Mouse (Mus musculus) adrenal gland, adult 18-20 months (tissue): ENCODE data around the gene Abcb7. TPM values are rescaled to one million over a fixed set of nuclear protein-coding genes. Genes with fewer than 3 reads are reported as not detected.

Experiments used
- DNase-seq, 2 experiments: peaks; one replicate each; pipeline ENCODE4 v3.0.0; 2021 to 2022; ENCODE audit warnings: low spot score in 2 of 2
- long read RNA-seq, 2 experiments: library from polyadenylated mRNA; stranded (forward); transcript quantifications; one replicate each; pipeline ENCODE4 v2.0.0; 2021
- total RNA-seq, 2 experiments: library from RNA; stranded (reverse); gene quantifications; 1 replicate in 1 of 2; 2 replicates in 1 of 2; pipeline ENCODE4 v1.2.3; 2021

The Abcb7 gene
- 10 to 100 TPM; 22.5 to 30.3 TPM for total RNA-seq
- long read RNA-seq, experiment 1, full-length matches to known transcripts = 4 of 4 reads
- long read RNA-seq, experiment 1, partial matches to known transcripts = 0 of 4 reads
- long read RNA-seq, experiment 1, other reads (novel, unspliced or antisense) = 0 of 4 reads
- long read RNA-seq, experiment 2, full-length matches to known transcripts = 7 of 171 reads
- long read RNA-seq, experiment 2, partial matches to known transcripts = 2 of 171 reads
- long read RNA-seq, experiment 2, other reads (novel, unspliced or antisense) = 162 of 171 reads

DNA sequence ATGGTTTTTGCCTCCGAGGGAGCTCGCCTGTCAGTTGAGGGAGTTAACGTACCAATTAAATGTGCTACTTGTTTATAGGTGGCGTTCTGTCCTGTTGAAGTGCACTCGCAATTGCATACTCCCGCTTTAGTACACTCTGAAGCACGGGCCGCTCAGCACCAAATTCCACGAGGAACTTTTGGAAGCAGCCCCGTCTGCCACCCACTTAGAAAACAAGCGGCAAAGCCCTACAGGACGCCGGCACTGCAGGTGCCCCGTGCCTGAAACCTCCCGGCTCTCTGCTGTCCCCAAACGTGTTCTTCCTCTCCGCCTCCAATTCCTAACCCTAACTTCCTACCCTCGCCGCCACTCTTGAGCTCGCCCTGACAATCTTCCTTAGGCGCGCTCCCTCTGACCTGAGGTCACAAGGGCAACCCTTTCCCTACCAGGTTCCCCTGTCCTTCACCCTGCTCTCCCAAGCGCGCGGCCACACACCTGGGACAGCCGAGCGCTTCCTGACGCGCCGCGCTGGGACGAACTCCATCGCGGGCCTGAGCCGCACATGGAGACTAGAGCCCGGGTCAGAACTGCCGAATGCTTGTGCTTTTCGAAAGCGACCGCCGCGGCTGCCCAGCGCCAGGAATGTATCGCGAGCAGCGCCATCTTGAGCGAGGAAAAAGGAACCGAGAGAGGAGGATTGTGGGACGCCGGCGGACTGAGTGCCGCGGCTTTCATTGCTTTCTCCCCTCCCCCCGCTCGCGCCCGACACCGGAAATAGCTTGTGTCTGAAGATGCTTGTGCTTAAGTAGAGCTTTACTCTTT, at the start of gene Abcb7:
Gene Abcb7, minus strand, starts transcription at position 674 of the 801 bp plus-strand sequence.
- peak; percentile 70 to 76 for DNase-seq

GRCm38 (mm10) chrX:104461755-104462154, 48.1 kb upstream of the Abcb7 start:
- DNase-seq = no peak

DNA sequence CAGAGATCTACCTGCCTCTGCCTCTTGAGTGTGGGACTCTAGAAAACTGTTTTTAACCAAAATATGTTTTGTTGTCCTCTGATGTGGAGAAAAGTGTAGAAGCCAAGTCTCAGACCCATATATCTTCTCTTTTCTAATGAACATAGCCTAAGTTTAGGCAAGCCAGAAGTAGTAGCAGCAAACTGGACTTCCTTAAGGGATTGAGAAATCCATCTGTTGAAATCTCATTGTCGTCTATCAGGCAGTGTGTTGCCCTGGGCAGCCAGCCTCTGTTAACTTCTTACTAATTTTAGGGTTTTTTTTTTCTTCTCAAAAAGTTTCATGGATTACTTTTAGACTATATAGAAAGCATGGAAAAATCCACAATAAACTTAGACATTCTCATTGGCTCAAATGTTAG, 38.8 kb upstream of the Abcb7 start:
- no peak for DNase-seq

DNA sequence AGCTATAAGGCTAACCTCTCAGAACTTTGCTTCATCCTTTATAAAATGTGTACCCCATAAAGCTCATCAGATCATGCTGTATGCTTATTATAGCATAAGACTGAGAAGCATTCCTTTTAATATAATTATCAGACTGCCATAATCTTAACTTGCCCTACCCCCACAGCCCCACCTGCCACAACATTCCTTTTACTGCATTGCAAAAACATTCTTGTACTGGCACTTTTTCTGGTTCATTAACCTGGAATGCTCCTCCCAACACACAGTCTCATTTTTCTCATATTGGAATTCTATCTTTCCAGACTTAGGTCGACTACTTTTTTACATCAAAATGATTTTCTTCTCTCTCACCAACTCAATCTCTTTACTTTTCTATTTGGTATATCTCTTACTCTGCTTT, 19.8 kb upstream of the Abcb7 start:
- no peak for DNase-seq

GRCm38 (mm10) chrX:104428108-104428507, 14.5 kb upstream of the Abcb7 start:
- no peak for DNase-seq

GRCm38 (mm10) chrX:104413995-104414394, 339 bp upstream of the Abcb7 start:
- no peak for DNase-seq

DNA sequence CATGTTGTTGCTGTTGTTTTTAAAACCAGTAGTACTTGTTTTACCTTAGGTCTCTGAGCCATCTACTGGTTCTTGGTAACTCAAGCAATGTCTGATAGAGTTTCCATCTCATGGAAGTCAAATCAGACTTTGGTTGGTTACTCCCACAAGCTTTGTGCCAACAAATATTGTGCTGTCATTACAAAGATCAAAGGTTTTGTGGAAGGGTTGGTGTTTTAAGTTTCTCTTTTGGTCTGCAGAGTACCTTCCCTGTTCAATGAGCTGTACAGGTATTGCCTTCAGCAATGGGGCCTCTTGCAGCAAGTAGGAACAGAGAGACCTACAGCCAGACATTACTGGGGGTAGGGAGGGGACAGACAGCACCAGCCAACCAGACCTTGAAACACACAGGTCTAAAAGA, 5.5 kb downstream of the Abcb7 start:
- no peak for DNase-seq

DNA sequence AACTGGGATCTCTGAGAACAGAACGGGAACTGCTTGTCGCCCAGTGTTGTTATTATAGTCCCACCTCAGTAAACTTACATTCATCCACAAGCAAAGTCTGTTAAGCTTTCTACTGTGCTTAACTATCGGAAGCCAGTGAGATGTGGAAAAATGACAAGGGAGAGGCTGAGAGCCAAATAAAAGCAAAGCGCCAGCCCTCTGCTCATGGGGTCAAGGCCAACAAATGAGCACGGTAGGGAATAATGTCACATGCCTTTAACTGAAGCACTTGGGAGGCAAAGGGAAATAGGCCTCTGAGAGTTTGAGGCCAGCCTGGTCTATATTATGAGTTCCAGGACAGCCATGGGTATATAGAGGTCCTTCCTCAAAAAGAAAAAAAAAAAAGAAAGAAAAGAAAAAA, 11.2 kb downstream of the Abcb7 start:
- no peak for DNase-seq

DNA sequence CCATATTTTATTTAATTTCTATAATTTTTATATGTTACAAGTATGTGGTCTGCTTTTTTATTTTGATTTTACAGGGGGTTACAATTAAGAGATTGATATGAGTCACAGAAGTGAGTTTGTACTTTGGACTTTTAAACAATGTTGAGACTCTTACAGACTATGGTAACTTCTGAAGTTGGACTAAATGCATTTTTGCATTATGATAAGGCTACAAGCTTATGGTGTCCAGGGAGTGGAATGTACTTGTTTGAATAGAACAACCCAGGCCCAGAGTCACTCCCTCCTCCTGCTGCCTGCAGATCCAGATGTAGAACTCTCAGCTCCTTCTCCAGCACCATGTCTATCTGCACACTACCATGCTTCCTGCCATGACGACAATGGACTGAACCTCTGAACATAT, 12.5 kb downstream of the Abcb7 start:
- DNase-seq = no peak

GRCm38 (mm10) chrX:104397526-104397925, 16.1 kb downstream of the Abcb7 start:
- no peak for DNase-seq

DNA sequence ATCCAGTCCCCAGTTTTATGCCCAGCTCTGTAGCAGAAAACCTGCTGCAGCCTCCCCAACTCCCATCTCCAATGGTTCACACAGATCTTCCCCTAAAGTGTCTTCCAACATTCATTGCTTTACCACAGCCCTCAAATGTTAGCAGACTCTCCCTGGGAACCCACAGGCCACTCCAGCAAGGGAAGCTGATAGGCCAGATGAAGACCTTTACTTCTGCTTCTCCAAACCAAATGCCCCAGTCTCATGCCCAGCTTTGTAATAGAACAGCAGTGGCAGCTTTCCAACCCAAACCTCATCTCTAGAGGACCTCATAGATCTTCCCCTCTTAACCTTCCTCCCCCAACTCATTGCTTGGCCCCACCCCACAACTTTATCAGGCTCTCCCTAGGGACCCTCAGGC, 54.0 kb downstream of the Abcb7 start:
- DNase-seq = no peak

- DNase-seq = no peak
Measured at GRCm38 (mm10) chrX:104355842-104356241, 57.8 kb downstream of the Abcb7 start.

DNA sequence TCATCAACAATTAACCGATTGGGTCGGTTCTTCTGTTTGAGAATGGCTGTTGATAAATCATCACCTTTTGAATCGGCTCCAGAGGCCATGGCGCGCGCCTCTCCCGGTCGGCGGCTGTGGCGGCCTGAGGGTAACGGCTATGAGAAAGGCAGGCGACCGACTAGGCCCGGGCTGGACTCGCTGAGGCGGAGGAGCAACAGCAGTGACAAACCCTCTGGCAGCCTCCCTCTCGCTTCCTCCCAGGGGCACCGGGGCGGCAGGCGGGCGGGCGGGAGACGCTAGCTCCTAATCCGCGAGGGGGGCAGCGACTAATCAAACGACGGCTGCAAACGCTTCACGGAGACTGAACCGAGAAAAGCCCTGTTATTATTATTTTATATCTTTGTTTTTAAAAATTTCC, 65.5 kb downstream of the Abcb7 start:
- DNase-seq = peak in 1 of 2 experiments; percentile 20

- DNase-seq = no peak
Measured at GRCm38 (mm10) chrX:104291721-104292120, 121.9 kb downstream of the Abcb7 start.

DNA sequence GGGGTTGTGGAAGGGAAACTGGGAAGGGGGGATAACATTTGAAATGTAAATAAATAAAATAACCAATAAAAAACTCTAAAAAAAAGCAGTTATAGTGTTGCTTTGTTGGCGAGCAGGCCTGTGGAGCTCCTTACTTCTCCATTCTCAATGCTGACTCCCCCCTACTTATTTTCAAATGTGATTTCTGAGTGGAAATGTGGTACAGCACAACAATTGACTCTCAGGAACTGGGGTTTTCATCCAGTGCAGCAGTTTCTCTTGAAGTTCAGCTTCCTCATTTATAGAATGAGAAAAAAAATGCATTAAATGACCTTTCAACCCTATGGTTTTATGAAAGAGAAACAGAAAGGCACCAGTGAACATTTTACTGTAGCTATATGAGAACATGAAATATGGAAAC, 133.8 kb downstream of the Abcb7 start:
- DNase-seq = no peak

- no peak for DNase-seq
Measured at GRCm38 (mm10) chrX:104264371-104264770, 149.3 kb downstream of the Abcb7 start.

DNA sequence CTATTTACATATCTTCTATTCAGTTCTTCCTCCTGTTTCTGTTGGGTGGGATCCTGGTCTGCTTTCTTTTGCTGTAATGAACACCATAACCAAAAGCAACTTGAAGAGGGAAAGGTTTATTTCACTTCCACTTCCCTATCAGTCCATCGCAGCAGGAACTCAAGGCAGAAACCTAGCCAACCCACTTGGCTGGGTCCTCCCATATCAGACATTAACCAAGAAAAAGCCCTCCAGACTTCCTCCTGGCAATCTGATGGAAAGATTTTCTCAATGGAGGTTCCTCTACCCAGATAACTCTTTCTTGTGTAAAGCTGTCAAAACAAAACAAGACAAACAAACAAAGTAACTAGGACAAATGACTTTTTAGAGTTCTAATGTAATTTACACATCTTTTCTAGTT, 151.2 kb downstream of the Abcb7 start:
- DNase-seq = no peak

- DNase-seq = no peak
Measured at GRCm38 (mm10) chrX:104256561-104256960, 157.1 kb downstream of the Abcb7 start.
